Mouse (Mus musculus) CD4-positive helper T cell, adult 2 months (primary cell): ENCODE data around the gene Klhl26.

Source experiments
- DNase-seq: peaks from one replicate; pipeline ENCODE4 v3.0.0-alpha.2; 2012; ENCODE audit warnings: low read depth, missing footprints, low spot score

Gene Klhl26

DNA sequence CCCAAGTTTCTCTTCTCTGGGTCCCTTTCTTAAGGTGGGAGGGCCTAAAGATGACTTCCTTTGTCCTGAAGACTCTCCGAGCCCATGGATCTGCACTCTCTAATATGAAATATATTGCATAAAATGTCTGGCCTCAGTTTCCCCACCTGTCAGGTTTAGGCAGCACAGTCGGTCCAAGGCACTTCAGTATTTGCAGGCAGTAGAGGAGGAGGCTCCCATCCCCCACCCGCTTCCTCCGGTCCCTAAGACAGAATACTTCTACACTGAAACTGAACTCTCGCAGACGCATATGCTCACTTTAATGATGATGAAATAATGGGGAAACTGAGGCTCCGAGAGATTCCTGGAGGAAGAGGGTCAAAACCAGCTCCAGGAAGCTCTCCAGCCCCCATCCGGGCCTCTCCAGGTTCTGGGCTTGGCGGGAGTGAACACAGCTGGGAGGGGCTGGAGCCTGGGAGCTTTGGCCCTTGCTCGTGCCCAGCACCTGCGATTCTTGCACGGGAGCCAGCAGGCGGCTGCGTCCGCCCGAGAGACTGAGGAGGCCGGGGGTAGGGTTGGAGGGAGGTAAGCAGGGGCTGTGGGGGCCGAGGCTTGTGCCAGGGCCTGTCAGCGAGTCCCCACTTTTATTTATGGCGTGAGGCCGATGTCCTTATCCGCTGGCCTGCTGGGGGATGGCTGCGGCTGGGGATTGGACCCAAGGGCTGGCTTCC is 25.2 kb upstream of the Klhl26 start:
- DNase-seq: no peak

DNA sequence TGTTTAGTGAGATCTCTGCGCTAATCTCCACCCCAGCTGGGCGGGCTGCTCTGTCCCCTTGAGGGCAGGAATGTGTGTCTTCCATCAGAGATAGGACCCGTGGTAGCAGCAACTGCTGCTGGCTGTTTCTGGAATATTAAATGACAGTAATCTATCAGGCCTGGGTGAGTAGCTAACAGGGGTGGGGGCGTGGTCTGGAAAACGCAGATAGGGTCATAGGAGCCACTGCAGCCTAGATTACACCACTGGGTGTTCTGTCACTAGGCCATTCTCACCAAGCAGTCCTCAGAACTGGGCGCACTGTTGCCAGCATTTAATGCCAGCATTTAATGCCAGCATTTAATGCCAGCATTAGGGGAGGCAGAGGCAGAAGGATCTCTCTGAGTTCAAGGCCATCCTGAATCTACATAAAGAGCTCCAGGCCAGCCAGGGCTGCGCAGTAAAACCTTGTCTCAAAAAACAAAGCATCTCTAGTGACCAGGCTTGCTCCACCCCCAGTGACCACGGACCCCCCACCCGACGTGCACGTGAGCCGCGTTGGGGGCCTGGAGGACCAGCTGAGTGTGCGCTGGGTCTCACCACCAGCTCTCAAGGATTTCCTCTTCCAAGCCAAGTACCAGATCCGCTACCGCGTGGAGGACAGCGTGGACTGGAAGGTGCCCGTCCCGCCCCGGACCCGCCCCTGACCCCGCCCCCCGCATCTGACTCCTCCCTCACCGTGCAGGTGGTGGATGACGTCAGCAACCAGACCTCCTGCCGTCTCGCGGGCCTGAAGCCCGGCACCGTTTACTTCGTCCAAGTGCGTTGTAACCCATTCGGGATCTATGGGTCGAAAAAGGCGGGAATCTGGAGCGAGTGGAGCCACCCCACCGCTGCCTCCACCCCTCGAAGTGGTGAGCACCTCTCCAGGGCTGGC is 23.9 kb upstream of the Klhl26 start:
- peak; percentile 72 for DNase-seq

DNA sequence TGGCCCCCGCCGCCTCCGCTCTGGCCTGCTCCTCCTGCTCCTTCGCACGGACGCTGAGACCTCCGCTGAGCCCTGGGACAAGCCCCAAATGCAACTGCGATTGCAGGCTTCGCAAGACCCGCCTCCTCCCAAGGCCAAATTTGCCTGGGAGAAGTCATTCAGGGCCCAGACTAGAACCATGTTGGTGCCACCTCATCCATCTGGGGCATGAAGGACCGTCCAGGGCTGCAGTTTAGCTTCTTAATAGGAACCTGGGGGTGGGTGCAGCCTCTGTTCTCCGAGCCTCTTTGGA is 18.9 kb upstream of the Klhl26 start:
- DNase-seq: no peak

DNA sequence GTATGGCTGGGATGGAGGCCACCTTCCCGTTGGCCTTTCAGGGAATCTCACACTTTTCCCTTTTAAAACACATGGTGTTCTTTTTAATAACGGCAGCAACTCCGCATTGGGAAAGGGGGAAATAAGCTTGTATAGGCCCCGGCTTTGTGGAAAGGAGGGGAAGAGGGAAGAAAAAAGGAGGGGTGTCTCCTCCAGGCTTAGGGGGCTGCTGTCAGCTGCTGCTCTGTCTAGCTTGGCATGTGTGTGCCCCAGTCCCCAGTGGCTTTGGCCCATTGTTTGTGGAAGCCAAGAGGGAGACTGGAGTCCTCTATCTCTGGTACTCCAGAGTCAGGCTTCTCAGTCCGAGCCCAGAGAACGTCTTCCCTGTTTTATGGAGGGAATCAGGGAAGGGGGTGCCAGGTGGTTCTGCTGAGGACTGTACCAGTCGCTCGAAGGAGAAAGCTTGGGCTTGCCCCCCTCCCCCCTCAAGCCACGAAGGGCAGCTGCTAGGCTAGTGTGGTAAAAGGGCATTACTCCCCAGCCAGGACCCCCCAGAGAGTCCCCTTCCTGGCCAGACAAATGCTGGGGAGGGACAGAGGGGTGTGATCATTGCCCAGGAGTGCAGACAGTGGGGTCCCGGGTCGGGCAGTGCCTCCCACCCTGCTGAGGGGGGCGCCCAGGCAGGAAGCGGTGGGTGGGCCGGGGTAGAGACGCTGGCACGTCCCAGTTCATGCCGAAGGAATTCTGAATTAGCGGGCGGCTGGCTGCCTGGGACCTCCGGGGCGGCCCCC is 18.4 kb upstream of the Klhl26 start:
- DNase-seq: no peak

DNA sequence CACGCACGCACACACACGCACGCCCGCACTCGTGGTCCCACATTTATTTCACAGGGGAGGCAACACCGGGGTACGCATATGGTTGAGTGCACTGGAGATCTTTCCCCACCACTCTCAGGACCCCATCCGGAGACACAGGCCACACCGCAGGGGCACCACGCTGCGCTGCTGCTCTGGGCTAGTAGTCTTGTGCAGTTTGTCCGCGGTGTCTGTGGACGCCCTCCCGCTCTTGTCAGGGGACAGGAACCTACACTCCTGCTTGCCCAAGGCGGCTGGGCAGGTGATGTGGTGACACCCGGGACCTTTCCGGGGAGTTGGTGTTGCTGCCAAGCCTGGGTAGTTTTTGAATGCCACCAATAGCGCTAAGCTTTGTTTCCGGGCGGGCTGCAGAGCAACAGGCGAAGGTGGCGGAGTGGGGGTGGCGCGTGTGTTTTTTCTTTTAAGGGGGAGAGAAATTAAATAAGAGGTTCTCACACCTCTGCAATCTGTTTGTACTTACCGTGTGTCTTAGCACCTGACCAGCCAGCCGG is 17.7 kb upstream of the Klhl26 start:
- no peak for DNase-seq

DNA sequence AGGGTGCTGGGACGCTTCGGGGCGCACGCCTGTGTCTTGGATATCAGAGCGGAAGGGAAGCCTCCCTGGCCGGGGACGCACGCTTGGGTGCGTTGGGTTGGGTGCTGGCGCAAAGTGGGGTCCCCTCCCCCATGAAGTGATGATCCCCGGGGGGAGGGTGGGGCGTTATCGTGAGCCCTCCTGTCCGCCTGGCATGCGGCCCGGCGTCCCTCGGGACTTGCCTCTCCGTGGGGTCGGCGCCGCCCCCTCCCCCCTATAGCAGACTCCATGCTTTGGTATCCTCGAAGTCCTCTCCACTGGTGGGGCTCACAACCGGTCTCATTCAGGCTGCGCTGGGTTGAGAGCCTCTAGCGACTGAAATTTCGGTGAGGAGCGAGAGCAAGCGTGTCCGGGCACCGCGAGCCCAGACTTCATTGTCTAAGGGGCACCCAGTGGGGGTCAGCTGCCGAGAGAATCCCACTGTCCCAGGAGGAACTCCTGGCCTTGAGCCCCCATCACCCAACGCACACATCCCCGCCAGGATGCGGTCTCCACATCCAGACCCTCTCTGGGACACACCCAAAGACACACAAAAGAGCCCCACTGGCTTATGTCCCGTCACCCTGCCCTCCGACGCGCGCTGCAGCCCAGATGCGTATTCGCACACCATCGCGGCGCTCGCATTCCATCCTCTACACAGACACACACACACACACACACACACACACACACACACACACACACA is 17.1 kb upstream of the Klhl26 start:
- peak; percentile 20 for DNase-seq

DNA sequence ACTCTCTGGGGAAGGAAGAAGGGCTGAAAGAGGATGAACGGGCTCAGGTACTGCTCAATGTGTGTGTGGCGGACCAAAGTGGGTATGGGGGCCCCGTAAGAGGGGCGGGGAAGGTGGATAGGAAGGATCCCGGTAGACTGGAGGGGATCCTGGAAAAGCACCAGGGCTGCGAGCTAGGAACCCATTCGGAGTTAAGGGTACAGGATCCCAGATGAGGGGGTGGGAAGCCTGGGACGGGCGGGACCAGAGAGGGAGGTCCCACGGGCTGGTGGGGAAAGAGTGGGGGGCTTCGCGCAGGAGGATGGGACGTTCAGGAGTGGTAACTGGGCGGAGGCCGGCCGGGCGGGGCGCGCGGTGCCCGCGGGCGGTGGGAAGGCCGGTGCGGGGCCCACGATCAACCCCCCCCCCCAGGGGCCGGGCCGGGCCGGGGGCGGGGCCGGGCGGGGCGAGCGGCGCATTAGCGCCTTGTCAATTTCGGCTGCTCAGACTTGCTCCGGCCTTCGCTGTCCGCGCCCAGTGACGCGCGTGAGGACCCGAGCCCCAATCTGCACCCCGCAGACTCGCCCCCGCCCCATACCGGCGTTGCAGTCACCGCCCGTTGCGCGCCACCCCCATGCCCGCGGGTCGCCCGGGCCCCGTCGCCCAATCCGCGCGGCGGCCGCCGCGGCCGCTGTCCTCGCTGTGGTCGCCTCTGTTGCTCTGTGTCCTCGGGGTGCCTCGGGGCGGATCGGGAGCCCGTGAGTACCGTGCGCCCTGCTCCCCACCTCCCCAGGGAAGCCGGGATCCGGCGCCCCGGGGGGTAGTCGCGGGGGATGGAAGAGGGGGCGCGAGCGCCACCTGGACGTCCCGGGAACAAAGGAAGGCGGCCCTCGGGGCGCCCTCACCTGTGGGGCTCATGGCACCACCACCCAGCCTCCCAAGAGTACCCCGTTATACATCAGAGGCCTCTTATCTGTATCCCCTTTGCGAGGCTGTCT is 16.2 kb upstream of the Klhl26 start, which contains the start of gene Crlf1:
Gene Crlf1 (plus strand): TSS at position 495 of the 977 bp plus-strand sequence.
- DNase-seq: no peak

DNA sequence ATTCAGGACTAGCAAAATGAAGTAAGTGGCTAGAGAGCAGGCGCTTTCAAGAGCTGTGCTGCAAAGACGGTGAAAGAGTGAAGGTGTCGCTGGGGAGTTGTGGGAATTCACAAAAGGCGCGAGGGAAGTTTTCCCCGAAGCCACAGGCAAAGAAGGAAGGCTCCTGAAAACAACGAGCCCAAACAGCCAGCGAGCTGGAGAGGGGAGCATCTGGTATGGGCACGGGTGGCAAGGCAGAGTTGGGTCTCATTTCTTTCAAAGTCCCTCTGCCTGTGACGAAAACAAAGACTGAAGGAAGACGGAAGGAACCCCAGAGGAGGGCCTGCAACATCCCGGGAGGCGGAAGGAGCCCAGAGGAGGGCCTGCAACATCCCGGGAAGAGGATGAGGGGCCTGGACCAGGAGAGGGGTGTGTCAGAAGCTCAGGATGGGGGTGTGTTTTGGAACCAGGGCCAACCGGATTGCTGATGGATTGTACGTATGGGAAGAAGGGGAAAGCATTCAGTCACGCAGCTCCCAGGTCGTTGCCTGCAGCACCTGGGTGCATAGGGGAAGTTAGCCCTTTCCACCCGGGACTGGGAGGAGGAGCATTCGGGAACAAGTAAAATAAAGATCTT is 14.2 kb upstream of the Klhl26 start:
- no peak for DNase-seq

DNA sequence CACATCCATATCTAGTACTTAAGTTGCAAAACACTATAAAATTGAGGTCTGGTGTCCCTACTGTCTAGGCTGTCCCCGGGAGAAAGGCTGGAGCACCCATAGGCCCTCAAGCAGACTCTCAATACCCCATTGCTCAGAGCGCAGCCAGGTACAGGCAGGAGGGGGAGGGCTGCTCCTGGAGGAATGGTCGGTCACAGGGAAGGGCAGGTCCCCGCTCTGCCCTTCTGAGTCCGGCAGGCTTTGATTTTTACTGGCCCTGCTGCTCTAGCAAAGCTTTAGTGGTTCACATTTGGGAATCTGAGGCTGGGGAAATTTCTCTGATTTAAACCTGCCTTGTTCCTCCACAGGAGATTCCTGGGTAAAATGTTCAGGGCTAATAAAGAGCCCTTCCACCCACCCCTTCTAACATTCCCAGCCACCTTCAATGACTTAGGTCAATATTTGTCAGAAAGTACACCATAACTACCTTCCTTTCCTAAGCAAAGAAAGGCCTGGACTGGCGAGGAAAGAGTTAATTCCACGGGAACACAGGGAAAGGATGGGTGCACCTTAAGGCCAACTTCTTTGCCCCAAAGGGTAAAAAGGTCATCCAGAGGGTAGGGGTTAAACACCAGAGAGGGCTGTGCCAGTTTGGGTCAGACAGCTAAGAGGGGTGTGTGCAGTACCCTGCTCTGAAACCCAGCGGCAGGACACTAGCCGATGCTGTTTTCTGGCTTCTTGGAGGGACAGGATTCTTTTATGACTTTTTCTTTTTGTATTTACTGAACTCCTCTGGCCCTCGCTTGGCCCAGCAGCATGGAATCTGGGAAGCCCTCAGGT is 13.5 kb upstream of the Klhl26 start:
- no peak for DNase-seq

DNA sequence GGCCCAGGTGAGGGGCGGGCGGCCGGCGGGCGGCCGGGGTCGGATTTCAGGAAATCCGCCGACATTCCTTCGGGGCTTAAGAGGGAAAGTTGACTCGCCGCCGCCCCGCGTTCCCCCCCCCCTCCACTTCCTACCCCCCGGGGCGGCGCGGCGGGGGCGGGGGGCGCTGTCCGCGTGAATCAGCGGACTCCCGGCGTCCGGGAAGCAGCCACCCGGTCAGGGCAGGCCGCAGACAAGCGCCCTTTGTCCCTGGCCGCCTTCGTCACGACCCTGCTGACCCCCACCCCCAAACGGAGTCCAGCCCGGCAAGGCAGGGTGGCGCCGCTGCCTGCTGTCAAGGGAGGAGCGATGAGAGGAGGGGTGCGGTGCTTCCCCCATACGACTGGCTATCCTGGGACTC is 12.8 kb upstream of the Klhl26 start:
- DNase-seq: no peak

DNA sequence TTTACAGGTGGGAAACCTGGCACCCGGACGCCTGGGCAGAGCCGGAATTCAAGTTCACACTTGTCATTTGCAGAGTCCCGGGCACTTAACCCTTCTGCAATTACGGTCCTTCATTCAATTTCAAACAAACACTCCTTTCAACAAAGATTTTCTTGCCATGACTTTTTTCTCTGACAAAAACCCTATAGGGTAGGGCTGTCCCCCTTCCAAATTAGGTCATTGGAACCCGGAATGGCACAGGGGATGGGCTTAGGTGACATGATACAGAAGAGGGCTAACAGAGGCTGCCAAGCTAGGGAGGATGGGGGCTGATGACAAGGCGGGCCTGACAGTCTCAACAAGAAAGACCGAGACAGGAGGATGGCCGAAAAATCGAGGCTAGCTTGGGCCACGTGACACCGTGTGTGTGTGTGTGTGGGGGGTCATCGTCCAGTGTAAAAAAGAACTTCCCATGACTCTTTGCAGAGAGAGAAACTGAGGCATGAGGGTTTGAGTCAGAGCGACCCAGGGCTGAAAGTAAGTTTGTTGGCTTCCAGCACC is 12.2 kb upstream of the Klhl26 start:
- DNase-seq: no peak

DNA sequence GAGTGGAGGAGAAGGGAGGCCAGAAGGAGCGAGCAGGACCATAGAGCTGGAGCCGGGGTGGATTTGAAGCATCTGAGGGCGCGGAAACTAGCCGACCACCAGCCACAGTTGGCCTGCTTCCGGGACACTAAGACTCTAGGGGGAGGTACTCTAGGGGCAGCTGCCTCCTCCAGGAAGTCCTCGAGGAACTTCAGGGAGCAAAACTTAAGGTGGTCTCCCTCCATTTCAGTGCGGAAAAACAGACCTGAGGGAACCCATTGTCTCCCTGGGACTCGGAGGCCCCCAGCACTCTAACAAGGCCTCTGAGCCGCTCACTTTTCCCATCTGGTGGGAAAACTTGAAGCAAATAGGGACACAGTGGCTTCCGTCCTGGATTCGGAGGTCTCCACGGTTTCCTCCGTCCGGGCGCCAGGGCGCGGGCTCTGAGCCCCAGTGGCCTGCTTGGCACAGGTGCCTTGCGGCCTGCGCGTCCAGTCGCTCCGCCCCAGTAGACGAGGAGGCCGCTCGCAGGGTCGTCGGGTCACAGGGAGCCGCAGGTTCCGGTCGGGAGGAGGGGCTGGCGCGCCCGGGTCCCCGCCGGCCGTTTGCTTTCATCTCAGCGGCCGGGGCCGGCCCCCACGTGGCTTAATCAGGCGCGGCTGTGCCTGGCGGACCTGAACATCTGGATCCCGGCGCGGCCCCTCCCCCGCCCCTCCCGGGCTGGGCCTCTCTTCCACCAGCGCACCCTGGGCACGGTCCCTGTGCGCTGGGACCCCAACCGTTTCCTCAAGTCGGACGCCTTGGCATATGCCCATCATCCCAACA is 11.4 kb upstream of the Klhl26 start:
- peak; percentile 32 for DNase-seq

DNA sequence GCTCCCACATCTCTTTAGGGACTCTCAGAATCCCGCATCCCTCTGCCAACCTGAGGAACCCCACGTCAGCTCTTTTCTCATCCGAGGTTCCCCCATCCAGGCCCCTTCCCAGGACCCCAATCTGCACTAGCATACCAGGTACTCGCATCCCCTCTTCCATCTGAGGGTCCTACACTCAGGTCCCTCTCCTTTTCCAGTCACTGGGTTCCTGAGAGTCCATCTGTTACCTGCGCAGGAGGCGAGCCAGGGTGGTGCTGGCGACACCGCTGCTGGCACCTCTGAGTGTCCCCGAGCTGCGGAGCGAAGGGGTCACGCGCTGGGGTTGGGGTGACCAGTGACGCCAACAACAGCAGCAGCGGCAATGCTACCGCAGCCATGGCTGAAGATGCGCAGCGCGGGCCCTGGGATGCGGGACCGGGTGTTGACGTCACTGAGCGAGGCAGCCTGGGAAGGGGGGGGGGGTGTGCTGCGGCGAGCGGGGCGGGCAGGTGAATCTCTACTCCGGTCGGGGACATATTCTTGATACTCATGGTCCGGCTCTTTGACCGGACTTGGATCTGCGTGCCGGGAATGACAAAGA is 10.3 kb upstream of the Klhl26 start, which contains the start of gene Tmem59l:
Gene Tmem59l (minus strand): TSS at position 418 of the 580 bp plus-strand sequence.
- no peak for DNase-seq

DNA sequence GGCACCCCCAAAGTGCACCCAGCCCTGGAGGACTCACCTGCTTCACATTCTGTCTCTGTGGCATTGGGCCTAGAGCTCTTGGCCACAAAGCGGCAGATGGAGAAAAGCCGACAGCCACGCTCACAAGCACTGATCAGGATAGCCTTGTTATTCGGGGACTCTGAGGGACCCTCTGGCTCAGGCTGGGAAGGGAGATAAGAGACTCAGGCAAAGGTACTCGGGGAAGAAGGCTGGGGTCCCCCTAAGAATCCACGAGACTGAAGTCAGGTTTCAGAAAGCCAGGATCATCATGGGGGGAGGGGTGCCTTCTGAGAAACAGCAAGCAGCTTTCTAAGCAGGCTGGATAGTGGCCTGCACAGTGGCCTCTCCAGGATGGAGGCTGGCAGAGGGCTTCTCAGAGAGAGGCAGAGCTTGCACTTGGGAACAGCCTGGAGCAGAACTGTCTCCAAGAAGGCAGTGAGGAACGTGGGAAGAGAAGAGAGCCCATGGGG is 9.5 kb upstream of the Klhl26 start:
- DNase-seq: no peak

DNA sequence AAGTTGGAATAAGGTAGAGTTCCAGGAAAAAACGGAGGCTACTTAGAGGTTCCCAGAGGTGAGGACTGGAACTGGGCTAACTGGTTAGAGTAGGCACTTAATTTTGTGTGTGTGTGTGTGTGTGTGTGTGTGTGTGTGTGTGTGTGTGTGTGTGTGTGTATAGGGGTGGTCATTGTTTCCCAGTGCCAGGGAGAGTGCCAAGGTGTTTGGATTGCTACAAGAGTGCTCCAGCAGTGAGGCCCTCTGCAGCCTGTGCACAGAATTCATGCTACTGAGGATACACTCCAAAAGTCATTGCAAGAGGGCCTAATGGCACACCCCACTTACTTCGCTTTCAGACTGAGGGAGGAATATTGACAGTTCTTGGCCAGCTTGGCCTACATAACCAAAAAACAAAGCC is 6.2 kb upstream of the Klhl26 start:
- no peak for DNase-seq

DNA sequence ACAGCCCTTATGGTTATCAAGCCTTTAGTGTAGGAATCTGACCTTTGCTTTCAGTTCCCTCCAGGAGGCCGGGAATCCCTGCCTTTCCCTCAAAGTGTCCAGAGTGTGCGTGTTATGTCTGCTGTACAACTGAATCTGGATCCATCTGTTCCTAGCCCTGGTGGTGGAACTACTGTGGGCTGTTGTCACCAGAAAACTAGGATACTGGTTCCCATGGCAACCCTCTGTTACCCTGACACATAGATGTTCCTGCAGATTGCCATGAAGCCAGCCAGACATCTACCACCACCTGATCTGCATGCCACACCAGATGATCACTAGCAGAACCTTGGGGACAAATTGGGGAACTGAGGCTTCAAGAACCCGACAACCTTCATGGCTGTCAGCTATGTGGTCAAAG is 5.1 kb upstream of the Klhl26 start:
- DNase-seq: no peak
